Mouse (Mus musculus) adrenal gland, postnatal 25 days (tissue): Measurements from ENCODE around the gene Man1a2. TPM values are rescaled to one million over a fixed set of nuclear protein-coding genes. Genes with fewer than 3 reads are reported as not detected.

Source experiments
- DNase-seq: peaks from one replicate; pipeline ENCODE4 v3.0.0; 2021; ENCODE audit warnings: mixed read lengths
- total RNA-seq: library from RNA; stranded (reverse); gene quantifications from 2 replicates; pipeline ENCODE4 v1.2.3, GENCODE M21; 2021

Man1a2 gene
- total RNA-seq, 1 experiment from 2014 or later = 124 TPM

DNA sequence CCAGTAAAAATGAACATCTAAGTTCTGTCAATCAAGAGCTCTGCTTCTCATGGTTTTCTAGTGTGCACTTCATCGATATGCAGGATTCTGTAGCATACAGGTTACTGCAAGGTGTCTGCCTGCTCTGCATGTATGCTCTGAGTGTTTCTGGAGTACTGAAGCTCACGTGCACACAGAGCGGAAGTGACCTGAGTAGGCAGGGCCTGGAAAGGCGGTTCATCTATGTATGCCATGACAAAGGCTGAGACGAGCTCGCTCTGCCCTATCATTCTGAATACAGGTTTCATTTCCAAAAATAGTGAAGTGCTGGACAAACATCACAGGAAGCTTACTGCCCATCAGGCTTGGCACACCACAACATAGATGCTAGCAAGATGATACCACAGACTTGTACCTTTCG is 122.8 kb downstream of the Man1a2 start:
- DNase-seq = no peak

DNA sequence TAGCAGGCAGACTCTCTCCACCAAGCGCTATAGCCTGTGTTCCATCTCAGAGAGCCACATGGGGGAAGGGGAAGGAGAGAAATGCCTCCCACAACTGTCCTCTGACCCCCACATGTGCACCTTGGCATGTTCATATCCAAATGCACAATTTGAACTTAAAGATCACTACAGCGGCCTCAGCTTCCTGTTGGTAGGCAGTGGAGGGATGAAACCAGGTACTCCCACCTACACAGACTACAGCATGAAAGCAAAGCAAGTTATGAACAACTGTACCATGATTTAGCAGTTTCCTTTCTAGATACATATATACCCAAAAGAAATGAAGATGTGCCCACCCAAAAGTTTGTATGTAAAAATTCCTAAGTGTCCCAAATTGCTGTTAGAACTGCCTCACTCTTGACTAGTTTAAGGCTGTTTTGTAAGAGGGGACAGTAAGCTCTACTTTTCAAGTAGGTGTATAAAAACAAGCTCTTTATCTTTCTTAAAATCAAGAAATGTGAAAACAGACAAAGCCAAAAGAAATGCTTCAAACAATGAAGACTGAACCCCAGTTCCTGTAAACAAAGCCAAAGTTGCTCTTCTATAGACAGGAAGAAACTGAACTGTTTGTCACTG is 123.6 kb downstream of the Man1a2 start:
- no peak for DNase-seq

DNA sequence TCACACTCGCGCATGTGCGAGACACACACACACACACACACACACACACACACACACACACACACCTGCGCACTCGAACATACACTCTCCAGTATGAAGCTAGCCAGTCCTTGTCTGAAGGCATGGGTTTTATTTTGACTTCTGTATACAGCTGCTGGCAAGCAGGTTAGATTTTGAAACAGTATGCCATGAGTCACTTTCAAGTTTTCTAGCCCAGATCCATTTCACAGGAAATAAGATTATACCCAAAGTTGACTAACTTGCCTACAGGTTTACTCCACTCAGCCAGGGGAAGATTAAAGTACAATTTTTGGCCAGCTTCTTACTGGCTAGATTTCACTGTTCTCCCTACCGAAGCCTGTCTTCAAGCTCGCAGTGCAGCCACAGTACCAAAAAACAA is 125.9 kb downstream of the Man1a2 start:
- DNase-seq = no peak

DNA sequence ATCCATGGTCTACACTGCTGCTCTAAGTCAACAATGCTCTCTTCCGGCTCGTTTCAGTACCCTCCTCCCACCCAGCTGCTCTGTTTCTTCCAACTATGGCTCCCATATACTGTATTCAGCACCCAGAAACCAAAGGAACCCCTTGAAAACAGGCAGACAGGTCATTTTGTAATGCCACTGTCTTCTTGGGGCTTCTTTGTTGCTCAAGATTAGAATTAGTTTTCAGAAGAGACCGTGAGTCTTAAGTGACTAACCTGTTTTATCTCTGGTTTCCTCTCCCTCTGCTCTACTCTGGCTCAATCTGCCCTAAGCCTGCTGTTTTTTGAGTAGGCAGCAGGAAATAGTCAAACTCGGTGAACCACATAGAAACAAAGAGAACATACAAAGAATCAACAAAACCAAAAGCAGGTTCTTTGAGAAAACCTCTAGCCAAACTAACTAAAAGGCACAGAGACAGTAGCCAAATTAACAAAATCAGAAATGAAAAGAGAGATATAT is 127.0 kb downstream of the Man1a2 start:
- no peak for DNase-seq

DNA sequence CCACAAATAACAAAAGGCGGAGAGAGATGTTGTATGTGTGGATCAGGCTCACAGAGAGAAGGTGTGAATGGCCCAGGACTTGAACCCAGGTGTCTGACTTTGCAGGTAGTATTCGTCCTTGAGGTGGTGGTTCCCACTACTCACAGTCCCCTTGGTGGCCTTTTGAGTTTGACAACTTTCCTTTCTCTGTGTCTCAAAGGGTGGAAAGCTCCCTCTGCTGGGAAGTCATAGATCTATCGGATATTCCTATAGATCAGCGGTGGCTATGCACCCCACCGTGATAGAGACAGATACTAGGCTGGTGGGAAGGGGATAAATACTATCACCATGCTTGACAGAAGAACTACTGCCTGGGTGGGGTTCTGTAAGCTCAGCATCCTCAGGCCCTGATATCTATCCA is 130.5 kb downstream of the Man1a2 start:
- no peak for DNase-seq

DNA sequence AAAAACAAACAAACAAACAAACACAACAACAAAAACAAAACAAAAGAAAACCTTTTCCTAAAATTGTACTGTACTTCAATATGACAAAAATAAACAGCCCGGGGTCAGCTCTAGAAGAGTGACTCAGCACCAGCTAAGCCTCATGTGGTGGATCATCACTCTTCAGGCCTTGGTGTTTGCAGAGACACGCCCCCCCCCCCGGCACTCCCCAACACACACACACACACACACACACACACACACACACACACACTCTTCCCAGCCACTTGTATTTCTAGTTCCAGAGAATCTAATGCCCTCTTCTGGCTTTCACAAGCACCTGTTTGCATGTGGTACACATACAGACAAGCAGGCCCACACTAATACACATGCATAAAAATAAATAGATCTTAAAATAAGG is 133.1 kb downstream of the Man1a2 start:
- no peak for DNase-seq

DNA sequence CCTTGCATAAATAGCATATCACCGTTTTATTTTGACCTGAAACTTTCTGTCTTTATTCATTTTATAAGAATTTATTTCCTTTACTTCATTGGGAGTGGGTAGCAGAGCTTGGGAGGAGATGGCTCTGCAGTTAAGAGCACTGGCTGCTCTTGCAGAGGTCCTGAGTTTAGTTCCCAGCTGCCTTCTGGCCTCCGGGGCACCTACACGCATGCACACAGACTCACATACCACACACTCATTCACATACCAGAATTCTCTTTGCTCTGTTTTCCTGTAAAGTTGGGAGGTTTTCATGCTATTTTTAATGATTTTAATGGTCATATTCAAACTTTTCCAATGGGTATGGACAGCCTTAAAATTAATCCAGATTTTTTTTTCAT is 137.4 kb downstream of the Man1a2 start:
- no peak for DNase-seq

DNA sequence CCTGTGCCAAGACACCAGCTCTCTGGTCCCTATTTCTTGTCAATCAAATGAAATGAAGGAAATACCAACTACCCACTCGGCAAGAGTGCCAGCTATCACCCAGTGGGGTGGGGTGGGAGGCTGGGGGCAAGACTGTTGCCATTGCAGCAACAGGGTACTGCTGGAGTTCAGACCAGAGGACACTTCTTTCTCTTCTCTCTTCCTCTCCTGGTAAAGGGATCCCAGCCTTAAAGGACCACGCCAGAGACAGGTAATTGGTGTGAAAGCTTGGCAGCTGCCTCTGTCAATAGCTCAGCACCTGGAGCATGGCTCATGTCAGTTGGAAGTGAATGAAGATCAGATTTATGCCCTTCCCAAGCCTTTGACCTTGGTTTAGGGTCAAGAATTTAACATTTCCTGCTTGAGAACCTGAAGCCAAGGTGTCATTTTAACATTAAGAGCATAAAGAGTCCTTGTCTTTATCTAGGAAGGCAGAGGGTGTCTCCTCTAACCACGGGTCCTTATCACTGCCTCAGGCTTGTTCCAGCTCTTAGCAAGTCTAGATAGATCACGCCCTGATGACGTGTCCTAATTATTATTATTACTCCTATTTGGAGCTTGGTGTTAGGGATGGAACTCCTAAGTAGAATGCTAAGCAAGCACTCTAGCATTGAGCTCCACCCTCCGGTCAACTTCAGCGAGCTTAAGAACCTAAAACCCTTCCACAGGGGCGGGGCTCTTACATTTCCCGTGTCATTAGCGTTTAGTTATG is 138.0 kb downstream of the Man1a2 start:
- DNase-seq = no peak

DNA sequence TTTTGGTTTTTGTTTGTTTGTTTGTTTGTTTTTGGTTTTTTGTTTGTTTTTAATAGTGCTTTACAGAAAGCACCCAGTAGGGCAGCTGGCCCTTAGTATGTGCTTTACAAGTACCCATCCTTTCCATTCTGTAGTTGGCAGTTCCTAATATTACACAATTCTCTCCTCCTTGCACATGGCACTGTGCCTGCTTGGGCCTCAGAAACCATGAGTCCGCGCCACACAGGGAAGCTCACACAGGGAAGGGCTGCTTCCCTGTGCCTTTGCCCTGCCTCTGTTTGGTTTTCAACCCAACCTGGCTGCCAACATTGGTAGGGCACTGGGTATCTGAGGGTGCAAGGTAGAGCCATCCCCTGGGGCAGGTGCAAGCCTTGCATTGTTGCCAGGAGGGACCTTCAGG is 148.6 kb downstream of the Man1a2 start:
- no peak for DNase-seq

DNA sequence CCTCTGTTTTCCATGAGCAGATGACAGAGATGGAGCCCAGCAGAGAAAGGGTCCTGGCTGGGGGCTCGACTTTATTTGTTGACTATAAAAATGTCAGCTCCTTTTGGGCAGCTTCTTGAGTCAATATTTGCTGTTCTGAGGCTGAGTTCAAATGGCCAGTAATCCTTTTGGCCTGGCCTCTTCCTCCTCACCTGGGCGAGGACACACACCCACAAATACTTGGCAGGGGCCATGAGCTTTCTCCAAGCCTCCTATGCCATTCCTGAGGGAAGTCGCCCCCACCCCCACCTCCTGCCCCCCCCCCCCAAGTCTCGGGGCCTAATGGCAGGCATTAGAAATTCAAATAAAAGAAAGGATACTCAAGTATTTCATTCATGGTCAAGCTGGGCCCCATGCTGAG is 149.4 kb downstream of the Man1a2 start:
- no peak for DNase-seq

DNA sequence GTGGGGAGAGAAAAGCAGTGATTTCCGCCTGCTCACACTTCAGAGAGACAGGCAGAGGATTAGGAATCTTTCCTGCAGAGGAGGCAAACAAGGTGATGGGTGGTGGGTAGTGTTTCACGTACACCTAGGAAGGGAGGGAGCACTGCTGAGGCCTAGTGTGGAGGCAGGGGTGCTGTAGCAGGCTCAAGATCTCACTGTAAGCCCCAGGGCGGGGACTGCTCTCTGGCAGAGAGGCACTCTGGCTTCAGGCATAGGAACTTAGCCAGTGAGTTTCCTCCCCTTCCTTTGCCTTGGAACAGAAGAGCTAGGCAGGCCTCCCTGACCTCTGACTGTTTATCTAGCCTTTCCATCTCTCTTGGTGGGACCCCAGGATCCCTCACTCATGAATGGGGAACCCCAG is 150.0 kb downstream of the Man1a2 start:
- no peak for DNase-seq

DNA sequence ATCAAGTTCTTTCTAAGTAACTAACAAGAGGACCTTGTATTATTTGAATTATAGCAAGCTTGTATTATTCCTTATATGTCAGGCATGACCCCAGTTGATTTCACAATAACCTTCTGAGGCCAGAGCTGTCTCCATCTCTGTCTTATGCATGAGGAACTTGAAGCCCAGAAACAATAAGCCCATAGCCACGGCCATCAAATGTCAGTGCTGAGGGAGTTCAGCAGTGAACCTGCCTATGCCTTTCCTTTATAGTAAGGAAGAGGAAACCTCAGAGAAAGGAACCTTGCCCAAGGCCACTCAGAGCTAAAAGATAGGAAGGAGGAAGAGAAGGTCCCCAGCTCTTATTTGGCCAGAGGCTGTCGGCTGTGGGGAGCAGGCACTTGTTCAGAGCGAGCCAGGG is 150.9 kb downstream of the Man1a2 start:
- DNase-seq = no peak

DNA sequence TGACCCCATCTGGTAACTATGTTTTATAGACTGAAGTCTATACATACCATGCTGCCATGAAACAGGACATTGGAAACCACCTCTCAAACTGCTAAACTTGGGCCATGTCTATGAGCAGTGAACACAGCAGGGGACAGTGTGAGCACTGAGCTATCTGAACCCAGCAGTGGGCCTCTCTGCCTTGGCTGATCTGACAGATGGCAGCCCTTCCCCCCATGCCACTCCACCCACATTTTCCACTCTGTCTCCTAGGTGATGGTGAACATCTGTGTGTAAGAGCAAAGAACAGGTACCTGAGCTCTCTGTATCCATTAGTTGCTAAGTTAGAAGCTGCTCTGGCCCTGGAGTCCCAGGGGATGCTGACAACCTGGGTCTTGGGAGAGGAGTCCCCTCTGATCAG is 151.9 kb downstream of the Man1a2 start:
- DNase-seq = no peak

DNA sequence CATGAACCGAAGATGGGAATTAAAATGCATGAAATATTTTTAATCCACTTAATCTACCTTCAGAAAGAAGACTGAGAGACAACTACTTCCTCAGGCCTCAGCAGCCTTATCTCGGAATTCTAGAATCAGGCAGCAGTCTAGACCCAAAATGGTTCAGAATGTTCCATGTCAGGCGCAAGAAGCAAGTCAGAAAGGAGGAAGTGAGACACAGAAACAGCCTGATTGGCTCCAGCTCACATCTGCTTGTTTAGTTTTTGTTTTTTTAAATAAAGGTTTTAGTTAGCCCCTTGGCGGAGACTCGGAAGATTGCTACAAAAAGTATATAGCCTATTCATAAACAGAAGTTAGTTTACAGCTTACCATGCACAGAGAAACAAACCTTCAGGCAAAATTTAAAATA is 154.4 kb downstream of the Man1a2 start:
- no peak for DNase-seq

DNA sequence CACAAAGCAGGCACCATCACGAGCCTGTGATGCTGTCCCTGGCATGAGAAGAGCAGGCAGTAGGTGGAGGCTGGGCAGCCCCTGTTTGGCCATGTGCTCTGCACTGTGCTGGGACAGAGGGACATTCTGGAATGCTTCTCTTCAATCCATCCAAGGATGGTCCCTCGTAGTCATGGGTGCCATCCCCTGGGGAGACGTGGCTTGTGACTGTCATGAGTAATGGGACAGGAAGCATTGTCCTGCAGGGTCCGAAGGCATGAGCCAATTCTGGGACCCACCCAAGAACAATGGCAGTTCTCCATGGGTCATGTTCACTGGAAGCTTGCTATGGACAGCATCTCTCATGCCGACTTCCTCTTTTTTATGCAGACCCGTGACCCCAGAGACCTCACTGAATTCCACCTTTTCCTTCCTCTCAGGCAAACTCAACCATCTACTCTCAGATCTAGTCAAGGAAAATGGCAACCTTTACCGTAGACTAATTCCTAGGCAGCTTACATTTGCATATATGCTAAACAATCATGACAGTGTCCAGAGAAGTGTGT is 155.0 kb downstream of the Man1a2 start:
- DNase-seq = no peak

DNA sequence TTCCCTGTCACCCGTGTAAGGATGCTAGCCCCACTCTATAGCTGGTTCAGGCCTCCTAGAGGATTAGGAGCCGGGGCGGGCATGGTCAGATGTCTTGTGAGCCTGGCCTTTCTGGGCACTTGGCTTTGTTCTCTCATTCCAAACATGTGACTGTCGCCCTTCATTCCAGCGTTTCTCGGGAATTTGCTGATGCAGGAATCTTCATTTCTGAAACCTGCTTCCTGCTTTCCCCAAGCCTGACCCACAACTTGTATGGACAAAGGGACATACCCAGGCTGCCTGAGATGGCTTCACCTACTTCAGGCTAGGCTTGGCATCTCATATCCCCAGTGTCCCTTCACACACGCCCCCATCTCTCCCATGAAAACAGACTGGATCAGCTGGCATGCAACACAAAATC is 162.6 kb downstream of the Man1a2 start:
- DNase-seq = no peak

DNA sequence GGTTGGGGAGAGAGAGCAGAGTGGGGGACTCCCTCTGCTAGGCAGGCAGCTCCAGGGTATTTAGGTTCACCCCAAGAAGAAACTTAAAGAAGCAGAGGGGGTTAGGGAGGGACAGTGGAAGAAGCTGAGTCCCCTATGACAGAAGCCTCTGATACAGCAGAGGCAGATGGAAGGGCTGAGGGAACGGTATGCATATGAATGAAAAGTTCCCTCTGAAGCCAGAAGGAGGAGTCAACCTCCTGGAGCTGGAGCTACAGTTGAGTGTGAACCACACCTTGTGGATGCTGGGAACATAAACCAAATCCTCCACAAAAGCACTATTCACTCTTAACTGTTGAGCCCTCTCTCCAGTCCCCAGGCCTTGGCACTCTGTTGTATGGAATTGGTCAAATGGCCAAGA is 163.7 kb downstream of the Man1a2 start:
- no peak for DNase-seq

DNA sequence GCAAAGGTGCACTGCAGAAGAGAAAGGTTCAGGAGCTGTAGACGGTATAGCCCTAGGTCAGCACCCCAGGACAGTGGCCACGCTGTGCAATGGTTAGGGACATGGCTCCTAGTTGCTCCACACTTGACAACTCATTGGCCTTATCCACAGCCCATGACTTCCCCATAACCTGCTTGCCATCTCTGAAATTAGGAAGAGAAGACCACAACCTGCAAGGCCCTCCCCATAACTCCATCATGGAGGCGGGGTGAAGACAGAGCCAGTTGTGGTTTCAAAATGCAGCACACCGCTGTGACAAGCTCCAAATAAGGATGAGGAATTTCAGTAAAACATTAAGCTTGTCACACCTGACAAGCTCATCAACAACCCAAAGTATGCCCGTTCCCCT is 169.6 kb downstream of the Man1a2 start:
- DNase-seq = no peak

DNA sequence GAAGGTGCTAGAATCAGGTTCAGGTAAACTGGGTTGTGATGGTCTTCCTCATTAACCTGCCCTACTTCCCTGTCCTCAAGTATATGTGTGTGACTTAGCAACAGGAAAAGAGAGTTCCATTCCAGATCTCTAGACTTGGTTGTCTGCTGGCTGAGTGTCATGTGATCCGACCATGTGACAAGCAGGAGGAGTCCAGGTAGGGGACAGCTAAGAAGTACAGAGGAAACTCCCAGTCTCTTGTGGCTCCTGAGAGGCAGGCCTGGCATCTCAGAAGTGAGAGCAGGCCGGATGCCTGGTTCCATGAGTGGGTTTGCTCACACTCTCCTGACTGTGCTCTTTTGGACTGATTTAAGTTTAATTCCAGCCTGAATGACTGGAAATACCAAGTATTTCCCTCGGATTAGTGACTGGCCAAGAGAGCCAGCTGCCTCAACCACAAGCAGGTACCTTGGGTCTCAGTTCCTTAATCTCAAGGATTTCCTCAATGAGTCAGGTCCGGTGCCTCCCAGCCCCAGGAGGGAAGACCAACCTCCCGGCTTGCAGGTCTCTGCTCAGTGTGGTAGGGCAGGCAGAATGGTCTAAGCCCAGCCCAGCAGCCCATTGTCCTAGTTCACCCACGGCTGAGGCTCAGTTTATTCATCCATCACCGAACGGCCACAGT is 170.1 kb downstream of the Man1a2 start:
- DNase-seq = no peak
